Mouse (Mus musculus) hindbrain, embryonic 11.5 days (tissue): Measurements from ENCODE around the gene Morn1. TPM values are rescaled to one million over a fixed set of nuclear protein-coding genes. Genes with fewer than 3 reads are reported as not detected.

Experiments
- ATAC-seq: fragments of 200-750 bp; cut with Nextera tagmentation; 2 replicates; pipeline ENCODE4 v1.8.0; 2017; ENCODE audit warnings: mild to moderate bottlenecking, moderate TSS enrichment, moderate library complexity; ENCODE audit not compliant: low FRiP score
- DNase-seq: peaks from one replicate; pipeline ENCODE4 v3.0.0-alpha.2; 2015; ENCODE audit warnings: low spot score
- H3K27ac ChIP-seq: fragments of 300-500 bp; sonication (generic); 2 replicates; pipeline ENCODE4 v1.5.1; 2014; ENCODE audit warnings: mild to moderate bottlenecking, low read depth, low read length
- H3K27me3 ChIP-seq: fragments of 300-500 bp; sonication (generic); 2 replicates; pipeline ENCODE4 v1.6.1; 2014; ENCODE audit warnings: mild to moderate bottlenecking, low read length, moderate library complexity, mixed read lengths; ENCODE audit not compliant: control insufficient read depth, insufficient read depth
- H3K36me3 ChIP-seq: fragments of 300-500 bp; sonication (generic); 2 replicates; pipeline ENCODE4 v1.6.1; 2014; ENCODE audit warnings: mild to moderate bottlenecking, low read length, moderate library complexity, mixed read lengths; ENCODE audit not compliant: control insufficient read depth, insufficient read depth
- H3K4me1 ChIP-seq: fragments of 300-500 bp; sonication (generic); replicated peaks from 2 replicates; pipeline ENCODE4 v1.6.1; 2014; ENCODE audit warnings: low read length, mixed read lengths; ENCODE audit not compliant: control insufficient read depth, insufficient read depth
- H3K4me2 ChIP-seq: fragments of 300-500 bp; sonication (generic); replicated peaks from 2 replicates; pipeline ENCODE4 v1.6.1; 2014; ENCODE audit warnings: mild to moderate bottlenecking, low read depth, low read length
- H3K4me3 ChIP-seq: fragments of 300-500 bp; sonication (generic); 2 replicates; pipeline ENCODE4 v1.5.1; 2014; ENCODE audit warnings: low read depth, low read length
- H3K9ac ChIP-seq: fragments of 300-500 bp; sonication (generic); 2 replicates; pipeline ENCODE4 v1.6.1; 2014; ENCODE audit warnings: low read depth, low read length
- H3K9me3 ChIP-seq: fragments of 300-500 bp; sonication (generic); 2 replicates; pipeline ENCODE4 v1.6.1; 2016; ENCODE audit warnings: low read length; ENCODE audit not compliant: control insufficient read depth
- WGBS: fragments of 180-500 bp; shearing (Covaris S2); extraction: QIAGEN DNeasy Blood & Tissue Kit; methylation state at CpG from one replicate; pipeline ENCODE4 v1.1.7; 2014; 5-methylcytosine and 5-hydroxymethylcytosine counted together
- polyA plus RNA-seq: library from polyadenylated mRNA; unstranded; fragments of >200 nt; fragmentation: Nextera tagmentation; extraction: Ambion mirVana; gene quantifications from 2 replicates; pipeline ENCODE4 v1.2.1, GENCODE M21; 2014

Gene Morn1
- polyA plus RNA-seq, 1 experiment from 2014 or later: 3.3 TPM

- 86% methylated on average over 7 of the region's 7 CpGs for WGBS
- H3K27me3 ChIP-seq: no peaks in the 10 kb centered on the region
- no peak overlapping the region for H3K27ac ChIP-seq
- peaks cover 3% of the 10 kb centered on the region; the same call in 1 of the 2 replicates for H3K4me1 ChIP-seq
- no peak for ATAC-seq
- no peaks in the 10 kb centered on the region for H3K9me3 ChIP-seq
- H3K4me3 ChIP-seq: no peak overlapping the region
- no peak overlapping the region for H3K4me2 ChIP-seq
- no peak for DNase-seq
- no peaks in the 10 kb centered on the region for H3K36me3 ChIP-seq
- H3K9ac ChIP-seq: no peak overlapping the region
Measured at GRCm38 (mm10) chr4:155120038-155120437, 33.7 kb downstream of the Morn1 start.

- Histone ChIP-seq H3K4me1 (peaks cover 3% of the 10 kb centered on the region; the same call in 1 of the 2 replicates), H3K9ac (no peak overlapping the region), H3K36me3 (no peaks in the 10 kb centered on the region), H3K27ac (no peak overlapping the region), H3K4me3 (no peak overlapping the region), H3K4me2 (no peak overlapping the region), H3K27me3 (no peaks in the 10 kb centered on the region), H3K9me3 (no peaks in the 10 kb centered on the region)
- no peak for ATAC-seq
- 86% methylated on average over 5 of the region's 5 CpGs for whole genome bisulfite sequencing
- DNase-seq: no peak
Measured at GRCm38 (mm10) chr4:155120583-155120982, 34.2 kb downstream of the Morn1 start.

DNA sequence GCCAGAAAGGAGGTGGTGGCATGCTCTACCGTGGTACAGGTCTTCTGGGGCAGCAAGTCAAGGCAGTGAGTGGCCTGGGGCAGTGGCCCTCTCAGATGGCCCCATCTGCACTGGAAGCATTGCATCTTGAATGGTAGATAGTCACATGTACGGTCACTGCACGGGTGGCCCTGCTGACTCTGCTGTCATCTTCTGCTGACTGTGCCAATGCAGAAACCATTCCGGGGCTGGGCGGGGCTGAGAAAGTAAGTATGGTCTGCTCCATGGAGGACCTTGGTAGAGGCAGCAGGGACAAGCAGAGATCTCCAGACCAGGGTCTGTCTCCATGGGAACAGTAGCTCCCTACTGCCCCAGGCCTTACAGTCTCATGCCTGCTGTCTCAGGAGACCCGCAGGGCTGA is 34.8 kb downstream of the Morn1 start:
- Histone ChIP-seq H3K36me3 (no peaks in the 10 kb centered on the region), H3K27ac (no peak overlapping the region), H3K4me3 (no peak overlapping the region), H3K4me1 (peaks cover 3% of the 10 kb centered on the region; the same call in 1 of the 2 replicates), H3K9me3 (no peaks in the 10 kb centered on the region), H3K27me3 (no peaks in the 10 kb centered on the region), H3K4me2 (no peak overlapping the region), H3K9ac (no peak overlapping the region)
- ATAC-seq: no peak
- DNase-seq: no peak
- WGBS: 81% methylated on average over 6 of the region's 6 CpGs

- H3K27me3 ChIP-seq: no peaks in the 10 kb centered on the region
- no peak for ATAC-seq
- H3K4me2 ChIP-seq: no peak overlapping the region
- no peak overlapping the region for H3K9ac ChIP-seq
- H3K4me3 ChIP-seq: no peak overlapping the region
- peak overlapping the region; percentile 58 for H3K27ac ChIP-seq
- no peaks in the 10 kb centered on the region for H3K9me3 ChIP-seq
- H3K4me1 ChIP-seq: peaks cover 5% of the 10 kb centered on the region; the same call in 1 of the 2 replicates
- H3K36me3 ChIP-seq: no peaks in the 10 kb centered on the region
- no peak for DNase-seq
- WGBS: 82% methylated on average over 6 of the region's 6 CpGs
Measured at GRCm38 (mm10) chr4:155121915-155122443, 35.6 kb downstream of the Morn1 start.

DNA sequence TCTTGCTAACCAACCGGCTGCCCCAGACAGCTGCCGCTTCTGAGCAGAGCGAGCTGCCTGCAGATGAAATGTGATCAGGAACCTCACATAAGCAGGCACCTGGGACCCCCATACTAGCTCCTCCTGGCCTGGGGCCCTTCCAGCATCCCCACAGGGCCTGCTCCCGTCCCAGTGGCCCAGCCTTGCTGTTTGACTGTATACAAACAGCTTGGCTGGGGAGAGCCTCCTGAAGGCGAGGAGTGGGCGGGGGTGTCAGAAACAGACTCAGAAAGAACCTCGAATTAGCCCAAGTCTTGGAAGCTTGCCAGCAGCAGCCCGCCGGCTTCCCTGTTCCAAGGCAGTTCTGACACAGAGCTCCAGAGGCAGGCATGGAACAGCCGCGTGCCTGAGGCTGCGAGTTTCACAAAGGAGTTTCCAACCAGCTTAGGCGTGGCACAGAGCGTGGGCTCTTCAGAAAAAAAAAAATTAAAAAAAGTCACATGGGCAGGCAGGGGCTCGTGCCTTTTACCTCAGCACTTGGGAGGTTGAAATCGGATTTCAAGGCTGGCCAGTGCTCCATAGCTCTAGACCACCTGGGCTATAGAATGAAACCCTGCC is 36.2 kb downstream of the Morn1 start:
- Histone ChIP-seq H3K36me3 (no peaks in the 10 kb centered on the region), H3K4me3 (no peak overlapping the region), H3K9ac (peak overlapping the region; percentile 34; the same call in 1 of the 2 replicates), H3K27me3 (no peaks in the 10 kb centered on the region), H3K4me2 (no peak overlapping the region), H3K27ac (peak overlapping the region; percentile 58), H3K9me3 (no peaks in the 10 kb centered on the region), H3K4me1 (peaks cover 5% of the 10 kb centered on the region; the same call in 1 of the 2 replicates)
- 47% methylated on average over 16 of the region's 16 CpGs for WGBS
- ATAC-seq: no peak
- peak; percentile 65 for DNase-seq

- Histone ChIP-seq H3K4me3 (no peak overlapping the region), H3K4me2 (no peak overlapping the region), H3K4me1 (peaks cover 5% of the 10 kb centered on the region; the same call in 1 of the 2 replicates), H3K27me3 (no peaks in the 10 kb centered on the region), H3K9me3 (no peaks in the 10 kb centered on the region), H3K9ac (no peak overlapping the region), H3K36me3 (no peaks in the 10 kb centered on the region), H3K27ac (no peak overlapping the region)
- WGBS: 76% methylated on average over 9 of the region's 9 CpGs
- no peak for DNase-seq
- no peak for ATAC-seq
Measured at GRCm38 (mm10) chr4:155123868-155124534, 37.6 kb downstream of the Morn1 start.

DNA sequence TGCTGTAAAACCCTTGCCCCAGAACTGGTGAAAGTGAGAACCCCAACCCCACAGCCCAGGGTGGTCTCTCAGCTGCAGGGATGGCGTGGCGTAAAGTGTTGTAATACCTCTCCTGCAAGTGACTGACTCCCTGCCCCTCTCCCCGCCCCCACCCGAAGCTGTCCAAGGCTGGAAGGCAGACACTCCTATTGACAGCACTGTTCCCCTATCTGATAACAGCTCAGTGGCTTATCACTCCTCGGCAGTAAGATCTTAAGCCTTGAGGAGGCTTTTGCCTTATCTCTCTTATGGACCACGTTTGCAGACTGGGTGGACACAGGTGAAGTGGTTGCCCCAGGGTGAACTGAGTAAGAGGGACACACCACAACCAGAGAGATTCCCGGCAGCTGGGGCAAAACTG is 38.9 kb downstream of the Morn1 start:
- Histone ChIP-seq H3K9ac (no peak overlapping the region), H3K36me3 (no peaks in the 10 kb centered on the region), H3K9me3 (no peaks in the 10 kb centered on the region), H3K4me3 (no peak overlapping the region), H3K27me3 (no peaks in the 10 kb centered on the region), H3K4me2 (no peak overlapping the region), H3K27ac (no peak overlapping the region), H3K4me1 (peaks cover 5% of the 10 kb centered on the region; the same call in 1 of the 2 replicates)
- no peak for DNase-seq
- no peak for ATAC-seq
- WGBS: 61% methylated on average over 7 of the region's 7 CpGs

DNA sequence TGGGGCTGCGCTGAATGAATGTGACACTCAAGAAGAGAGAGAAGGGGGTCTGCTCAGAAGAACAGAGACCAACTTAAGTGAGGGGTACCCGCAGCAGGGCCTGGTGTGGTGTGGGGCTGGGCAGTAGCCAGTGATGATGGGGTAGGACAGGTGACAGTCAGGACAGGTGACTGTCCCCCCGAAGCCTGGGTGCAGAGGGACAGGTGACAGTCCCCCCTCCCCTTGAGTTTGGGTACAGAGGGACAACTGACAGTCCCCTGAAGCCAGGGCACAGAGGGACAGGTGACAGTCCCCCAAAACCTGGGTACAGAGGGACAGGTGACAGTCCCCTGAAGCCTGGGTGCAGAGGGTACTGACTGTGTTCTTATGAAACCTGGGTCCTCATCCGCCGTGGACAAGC is 39.8 kb downstream of the Morn1 start:
- Histone ChIP-seq H3K9ac (no peak overlapping the region), H3K27me3 (no peaks in the 10 kb centered on the region), H3K4me2 (no peak overlapping the region), H3K9me3 (no peaks in the 10 kb centered on the region), H3K4me3 (no peak overlapping the region), H3K36me3 (no peaks in the 10 kb centered on the region), H3K4me1 (peaks cover 5% of the 10 kb centered on the region; the same call in 1 of the 2 replicates), H3K27ac (0 out of 2 replicates have a peak overlapping the region, but pooled peaks have one; percentile 17)
- DNase-seq (no peak), ATAC-seq (no peak)
- WGBS: 90% methylated on average over 5 of the region's 5 CpGs
